Mouse (Mus musculus): Measurements from ENCODE around the gene Fbxo33.

Fbxo33 gene

DNA sequence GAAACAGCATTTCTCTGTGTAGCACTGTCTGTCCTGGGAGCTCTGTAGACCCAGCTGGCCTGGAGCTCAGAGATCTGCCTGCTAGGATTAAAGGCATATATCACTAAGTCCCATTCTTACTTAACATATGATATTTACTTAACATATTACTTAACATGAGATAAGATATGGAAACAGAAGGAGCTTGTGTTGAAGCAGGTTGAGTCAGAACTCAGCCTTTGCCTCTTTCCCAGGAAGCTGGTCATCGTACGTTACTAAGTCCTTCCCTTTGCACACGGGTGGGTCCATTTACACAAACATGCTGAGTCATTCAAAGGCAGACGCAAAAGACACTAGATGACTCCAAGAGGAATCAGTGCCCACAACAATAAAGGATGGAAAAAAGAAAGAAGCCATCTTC lies 20.8 kb downstream of the Fbxo33 start:
- no peak for DNase-seq (ENCODE audit: low spot score)

GRCm38 (mm10) chr12:59195941-59196340 lies 23.6 kb downstream of the Fbxo33 start:
- DNase-seq (ENCODE audit: low spot score): no peak

DNA sequence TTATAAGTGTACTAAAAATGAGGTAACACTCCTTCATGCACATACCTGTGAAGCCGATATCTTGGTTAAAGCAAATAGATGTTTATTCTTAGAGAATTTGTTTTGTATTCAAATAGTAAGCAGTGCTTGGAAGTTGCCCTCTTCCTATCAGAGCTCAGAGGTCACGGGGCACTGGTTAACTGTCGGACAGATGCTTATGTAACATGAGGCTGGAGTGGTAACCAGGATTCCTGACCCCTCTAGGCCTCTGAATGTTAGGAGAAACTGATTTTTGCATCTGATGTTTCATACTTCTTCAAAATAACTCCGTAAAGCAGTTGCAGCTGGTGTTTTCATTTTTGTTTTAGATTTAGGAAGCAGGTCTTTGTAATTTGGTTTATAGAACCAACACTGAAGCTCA lies 24.5 kb downstream of the Fbxo33 start:
- no peak for DNase-seq (ENCODE audit: low spot score)

GRCm38 (mm10) chr12:59194341-59195003 lies 25.1 kb downstream of the Fbxo33 start:
- no peak for DNase-seq (ENCODE audit: low spot score)

DNA sequence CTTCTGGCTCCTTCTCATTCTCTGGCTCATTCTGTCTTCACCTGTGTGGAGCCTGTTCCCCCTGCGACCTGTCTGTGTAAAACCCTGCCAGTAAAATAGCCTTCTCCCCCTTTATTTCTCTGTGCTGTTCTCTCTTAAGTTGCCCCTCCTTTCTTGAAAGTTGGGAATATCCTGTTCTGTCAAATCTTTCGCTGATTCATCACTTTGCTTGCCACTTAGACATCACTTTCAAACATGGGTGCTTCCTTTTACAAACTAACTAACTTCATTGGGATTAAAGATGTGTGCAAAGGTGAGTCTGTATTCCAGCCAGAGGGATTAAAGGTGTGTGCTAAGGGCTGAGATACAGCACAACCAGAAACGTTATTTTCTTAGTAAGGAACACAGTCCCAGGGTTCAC lies 25.9 kb downstream of the Fbxo33 start:
- no peak for DNase-seq (ENCODE audit: low spot score)

DNA sequence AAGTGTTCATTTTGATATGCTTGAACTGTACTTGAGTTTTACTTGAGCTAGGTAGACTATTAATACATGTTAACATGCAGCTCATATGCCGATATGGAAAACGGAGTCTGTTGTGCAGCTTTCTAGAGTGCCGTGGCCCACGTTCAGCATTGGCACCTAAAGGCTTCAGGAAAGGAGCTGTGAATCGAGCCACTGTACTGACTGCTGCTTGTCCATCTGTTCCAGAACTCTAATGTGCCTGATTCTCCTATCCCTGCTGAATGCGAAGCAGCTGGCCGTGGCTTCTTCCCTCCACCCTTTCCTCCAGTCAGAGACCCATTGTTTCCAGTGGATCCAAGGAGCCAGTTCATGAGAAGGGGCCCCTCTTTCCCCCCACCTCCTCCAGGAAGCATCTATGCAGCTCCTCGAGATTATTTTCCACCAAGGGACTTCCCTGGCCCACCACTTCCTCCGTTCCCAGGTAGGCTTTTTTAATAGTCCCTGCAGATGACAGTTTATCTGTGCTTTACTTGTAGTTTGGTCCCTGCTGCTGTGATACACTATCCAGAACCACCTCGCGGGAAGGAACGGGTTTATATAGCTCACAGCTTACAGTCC lies 31.3 kb downstream of the Fbxo33 start:
- DNase-seq (ENCODE audit: low spot score): no peak

DNA sequence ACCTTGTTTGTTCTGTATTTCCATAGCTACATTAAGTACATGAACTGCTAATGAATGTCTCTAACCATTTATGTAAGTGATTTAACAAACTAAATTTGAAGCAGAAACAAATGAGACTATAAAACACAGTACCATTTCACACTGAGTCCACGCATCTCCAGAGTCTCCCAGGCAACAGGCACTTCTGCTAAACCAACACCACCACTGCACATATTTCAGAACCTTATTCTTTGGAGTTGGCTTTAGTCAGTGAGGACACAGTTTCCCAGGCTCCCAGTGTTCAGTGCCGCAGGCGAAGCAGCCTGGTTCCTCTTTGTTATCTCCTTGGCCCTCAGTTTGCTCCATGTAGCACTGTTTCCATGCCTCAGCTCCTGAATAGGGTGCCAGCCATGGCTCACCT lies 41.7 kb downstream of the Fbxo33 start:
- DNase-seq (ENCODE audit: low spot score): no peak

DNA sequence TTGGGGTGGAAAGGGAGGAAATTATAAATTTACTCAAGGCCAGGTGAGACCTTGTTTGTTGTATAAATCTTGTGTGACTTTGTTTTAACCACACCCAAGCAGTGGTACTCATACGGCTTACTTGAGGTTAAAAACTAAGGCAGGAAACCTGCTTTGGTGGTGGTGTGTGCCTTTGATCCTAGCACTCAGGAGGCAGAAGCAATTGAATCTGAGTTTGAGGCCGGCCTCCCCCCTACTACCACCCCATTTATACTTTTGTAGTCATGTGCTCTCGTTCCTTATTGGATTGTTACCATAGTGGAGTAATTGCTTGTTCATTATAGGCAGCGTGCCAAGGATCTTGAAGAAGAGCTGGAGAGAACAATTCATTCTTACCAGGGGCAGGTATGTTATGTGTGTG lies 49.6 kb downstream of the Fbxo33 start:
- DNase-seq (ENCODE audit: low spot score): no peak

GRCm38 (mm10) chr12:59166557-59166956 lies 53.0 kb downstream of the Fbxo33 start:
- DNase-seq (ENCODE audit: low spot score): no peak

GRCm38 (mm10) chr12:59164522-59164921 lies 55.0 kb downstream of the Fbxo33 start:
- no peak for DNase-seq (ENCODE audit: low spot score)

GRCm38 (mm10) chr12:59162797-59163196 lies 56.7 kb downstream of the Fbxo33 start:
- DNase-seq (ENCODE audit: low spot score): no peak

DNA sequence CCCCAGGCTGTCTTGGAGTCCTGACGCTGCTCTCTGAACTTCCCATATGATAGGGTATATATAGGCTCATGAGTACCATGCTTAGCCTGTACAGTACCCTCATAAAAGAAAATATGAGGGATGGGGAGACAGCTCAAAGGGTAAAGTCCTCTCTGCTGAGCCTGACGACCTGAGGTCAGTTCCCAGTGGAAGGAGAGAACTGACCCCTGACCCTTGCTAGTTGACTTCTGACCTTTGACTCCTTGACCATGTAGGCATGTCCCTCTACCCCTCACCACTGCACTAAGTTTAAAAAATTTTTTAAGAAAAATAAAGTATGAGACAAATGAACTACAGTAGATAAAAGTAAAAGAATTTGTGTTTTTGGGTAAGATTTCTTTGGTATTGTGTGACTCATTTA lies 58.4 kb downstream of the Fbxo33 start:
- DNase-seq (ENCODE audit: low spot score): no peak
